Mouse (Mus musculus) limb, embryonic 10.5 days (tissue): ENCODE results near the gene Ppib. TPM values are rescaled to one million over a fixed set of nuclear protein-coding genes. Genes with fewer than 3 reads are reported as not detected.
A peak's percentile ranks its signal among the peaks of the same experiment; 100 is the strongest.

Experiments used
- DNase-seq: peaks from one replicate; pipeline ENCODE4 v3.0.0-alpha.2; 2017; ENCODE audit warnings: low spot score
- H3K27ac ChIP-seq: fragments of 300-500 bp; sonication (generic); 2 replicates; pipeline ENCODE4 v1.5.1; 2016; ENCODE audit warnings: mild to moderate bottlenecking
- H3K27me3 ChIP-seq: fragments of 300-500 bp; sonication (generic); 2 replicates; pipeline ENCODE4 v1.6.1; 2016; ENCODE audit warnings: low read depth, mild to moderate bottlenecking; ENCODE audit not compliant: poor library complexity, severe bottlenecking
- H3K36me3 ChIP-seq: fragments of 300-500 bp; sonication (generic); 2 replicates; pipeline ENCODE4 v1.6.1; 2016; ENCODE audit warnings: mild to moderate bottlenecking, moderate library complexity
- H3K4me1 ChIP-seq: fragments of 300-500 bp; sonication (generic); 2 replicates; pipeline ENCODE4 v1.6.1; 2016
- H3K4me3 ChIP-seq: fragments of 300-500 bp; sonication (generic); 2 replicates; pipeline ENCODE4 v1.5.1; 2016; ENCODE audit warnings: mild to moderate bottlenecking, moderate library complexity
- H3K9me3 ChIP-seq: fragments of 300-500 bp; sonication (generic); replicated peaks from 2 replicates; pipeline ENCODE4 v1.6.1; 2016; ENCODE audit warnings: mild to moderate bottlenecking
- WGBS: fragments of 180-500 bp; shearing (Covaris S2); methylation state at CpG from one replicate; pipeline ENCODE4 v1.1.7; 2016; 5-methylcytosine and 5-hydroxymethylcytosine counted together
- polyA plus RNA-seq: library from polyadenylated mRNA; unstranded; fragments of >200 nt; fragmentation: Nextera tagmentation; extraction: Ambion mirVana; gene quantifications from 2 replicates; pipeline ENCODE4 v1.2.1, GENCODE M21; 2016

Gene Ppib
- 501 and 523 TPM in 2 replicates for polyA plus RNA-seq

DNA sequence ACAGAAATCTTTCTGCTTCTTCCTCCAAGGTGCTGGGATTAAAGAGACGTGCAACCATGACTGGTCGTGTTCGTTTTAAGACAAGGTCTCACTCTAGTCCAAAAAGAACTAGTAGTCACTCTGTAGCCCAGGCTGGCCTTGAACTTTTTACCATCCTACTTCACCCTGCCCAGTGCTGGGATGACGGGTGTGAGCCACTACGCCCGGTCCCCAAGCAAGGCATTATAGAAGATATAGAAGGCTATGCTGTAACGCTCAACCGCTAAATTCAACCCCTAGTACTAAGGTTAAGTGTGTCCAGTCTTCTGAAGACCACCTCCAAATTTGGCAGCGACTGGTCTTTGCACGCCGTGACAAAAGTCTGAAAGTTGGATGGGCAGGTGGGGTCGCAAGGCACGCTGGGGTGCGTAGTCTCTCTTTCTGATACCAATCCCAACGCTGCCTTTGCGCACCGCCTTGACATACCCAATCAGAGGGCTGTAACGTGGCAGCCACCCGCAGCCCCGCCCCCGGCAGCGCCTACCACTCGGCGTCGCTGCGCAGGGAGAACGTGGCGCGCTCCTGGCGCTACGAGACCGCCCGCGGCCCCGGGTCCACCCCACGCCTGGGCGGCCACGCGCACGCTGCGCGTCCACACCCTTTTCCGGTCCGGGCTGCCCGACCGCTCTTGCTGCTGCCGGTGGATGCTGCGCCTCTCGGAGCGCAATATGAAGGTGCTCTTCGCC lies at the start of gene Ppib:
Gene Ppib (plus strand): TSS at position 640 of the 725 bp plus-strand sequence.
- Histone ChIP-seq H3K4me3 (peak within 1 kb of the TSS; percentile 89), H3K27me3 (no peaks in the 10 kb centered on the region), H3K36me3 (peaks cover 32% of the 10 kb centered on the region), H3K4me1 (peaks cover 22% of the 10 kb centered on the region), H3K27ac (peak within 1 kb of the TSS; percentile 95), H3K9me3 (no peaks in the 10 kb centered on the region)
- WGBS: 2% methylated on average over 51 of the region's 51 CpGs
- peak; percentile 99 for DNase-seq

DNA sequence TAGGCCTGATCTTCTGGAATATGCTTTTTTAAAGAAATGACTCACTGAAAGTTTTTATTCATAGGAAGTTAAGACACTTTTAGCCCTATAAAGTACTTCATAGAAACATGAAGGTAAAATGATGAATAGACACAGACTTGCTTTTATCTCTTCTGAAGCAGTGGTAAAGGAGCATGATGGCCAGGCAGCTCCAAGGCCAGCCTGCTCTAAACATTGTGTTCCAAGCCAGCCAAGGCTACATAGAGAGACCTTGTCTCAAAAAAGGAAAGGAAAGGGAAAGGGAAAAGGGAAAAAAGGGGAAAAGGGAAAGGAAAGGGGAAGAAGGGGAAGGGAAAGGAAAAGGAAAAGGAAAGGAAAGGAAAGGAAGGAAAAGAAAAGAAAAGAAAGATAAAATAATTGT lies 39.4 kb upstream of the Ppib start:
- H3K27ac ChIP-seq: no peak overlapping the region
- H3K9me3 ChIP-seq: no peaks in the 10 kb centered on the region

DNA sequence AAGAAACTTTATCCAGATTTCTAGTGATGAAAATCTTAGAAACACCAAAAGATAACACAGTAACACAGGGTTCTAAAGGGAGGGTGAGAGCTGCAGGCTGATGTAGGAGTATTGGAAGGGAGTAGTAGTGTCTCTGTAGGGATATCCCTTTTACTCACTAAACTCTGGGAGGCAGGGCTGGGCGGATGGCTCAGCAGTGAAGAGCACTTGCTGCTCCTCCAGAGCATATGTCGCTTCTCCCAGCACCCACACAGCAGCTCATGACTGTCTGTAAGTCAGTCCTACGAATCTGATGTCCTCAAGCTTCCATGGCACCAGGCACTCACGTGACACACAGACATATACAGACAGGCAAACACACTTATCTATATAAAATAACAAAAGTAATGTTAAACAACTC lies 21.9 kb upstream of the Ppib start:
- H3K36me3 ChIP-seq: peaks cover 51% of the 10 kb centered on the region
- 93% methylated on average over 4 of the region's 4 CpGs for WGBS

More for the DNA sequence above, 39.4 kb upstream of the Ppib start:
- Histone ChIP-seq H3K4me1 (no peaks in the 10 kb centered on the region), H3K36me3 (peaks cover 32% of the 10 kb centered on the region), H3K27me3 (no peaks in the 10 kb centered on the region), H3K4me3 (no peak overlapping the region)
- no peak for DNase-seq

DNA sequence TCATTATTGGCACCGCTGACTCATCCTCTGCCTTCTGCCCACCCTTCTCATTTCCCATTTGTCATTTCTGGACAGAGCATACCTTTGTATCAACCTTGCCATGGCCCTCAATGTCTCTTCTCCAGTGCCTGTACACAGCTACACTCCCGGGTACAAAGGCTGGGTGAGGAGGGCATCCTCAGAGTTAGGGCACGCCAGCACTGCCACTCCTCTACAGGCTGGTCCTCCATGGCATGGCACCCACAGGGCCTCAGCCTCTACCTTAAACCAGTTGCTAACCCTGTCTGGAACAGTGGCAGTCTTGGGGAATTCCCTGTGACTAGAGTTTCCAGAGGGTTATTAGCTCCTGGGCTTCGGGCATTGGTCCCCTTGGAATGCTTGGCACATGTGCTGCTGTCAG lies 21.4 kb upstream of the Ppib start:
- Histone ChIP-seq H3K4me1 (no peaks in the 10 kb centered on the region), H3K9me3 (no peaks in the 10 kb centered on the region), H3K36me3 (peaks cover 49% of the 10 kb centered on the region), H3K27me3 (no peaks in the 10 kb centered on the region), H3K4me3 (no peak overlapping the region), H3K27ac (no peak overlapping the region)
- DNase-seq: no peak
- WGBS: 94% methylated on average over 4 of the region's 4 CpGs

More for the DNA sequence above, 21.9 kb upstream of the Ppib start:
- H3K4me1 ChIP-seq: no peaks in the 10 kb centered on the region
- no peak overlapping the region for H3K27ac ChIP-seq
- H3K27me3 ChIP-seq: no peaks in the 10 kb centered on the region
- H3K4me3 ChIP-seq: no peak overlapping the region
- DNase-seq: no peak
- no peaks in the 10 kb centered on the region for H3K9me3 ChIP-seq

DNA sequence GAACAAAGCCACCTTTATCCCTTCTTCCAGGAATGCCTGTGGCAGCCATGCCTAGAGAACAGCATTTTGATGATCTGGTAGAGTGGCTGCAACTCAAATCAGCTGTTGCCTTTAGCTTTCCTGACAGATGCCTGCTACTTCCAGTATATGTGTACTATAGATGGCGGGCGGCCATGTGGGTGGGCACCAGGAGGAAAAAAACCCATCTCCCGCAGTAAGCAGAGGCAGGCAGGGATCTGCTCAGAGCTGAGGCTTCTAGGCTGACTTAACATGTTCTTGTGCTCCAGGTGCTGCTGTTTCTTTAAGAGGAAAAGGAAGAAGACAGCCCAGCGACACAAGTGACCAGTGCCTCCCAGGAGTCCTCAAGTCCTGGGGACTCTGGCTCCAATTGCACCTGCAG lies 20.7 kb upstream of the Ppib start:
- Histone ChIP-seq H3K4me3 (no peak overlapping the region), H3K36me3 (peaks cover 49% of the 10 kb centered on the region), H3K4me1 (no peaks in the 10 kb centered on the region), H3K9me3 (no peaks in the 10 kb centered on the region), H3K27me3 (no peaks in the 10 kb centered on the region), H3K27ac (no peak overlapping the region)
- no peak for DNase-seq
- 89% methylated on average over 4 of the region's 4 CpGs for WGBS

DNA sequence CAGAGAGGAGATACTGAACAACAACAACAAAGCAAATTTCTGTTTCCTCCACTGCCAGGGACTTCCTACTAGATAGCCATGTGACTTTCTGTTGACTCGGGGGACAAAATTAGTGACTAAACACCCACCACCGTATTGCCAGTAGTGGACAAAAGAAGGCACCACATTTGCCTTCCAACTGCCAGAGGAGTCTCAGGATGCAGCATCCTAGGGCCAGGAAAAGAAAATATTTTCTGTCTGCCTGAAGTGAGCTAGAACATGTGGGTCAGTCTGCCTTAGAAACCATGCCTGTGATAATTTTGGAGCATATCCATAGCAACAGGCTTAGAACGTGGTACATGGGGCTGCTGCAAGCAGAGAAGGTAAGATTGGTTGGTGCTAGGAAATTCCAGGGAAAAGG lies 19.2 kb upstream of the Ppib start:
- no peaks in the 10 kb centered on the region for H3K27me3 ChIP-seq
- H3K4me1 ChIP-seq: no peaks in the 10 kb centered on the region
- H3K36me3 ChIP-seq: peaks cover 45% of the 10 kb centered on the region
- H3K4me3 ChIP-seq: no peak overlapping the region
- DNase-seq: no peak
- H3K27ac ChIP-seq: no peak overlapping the region
- 90% methylated on average over 3 of the region's 3 CpGs for WGBS
- no peaks in the 10 kb centered on the region for H3K9me3 ChIP-seq

DNA sequence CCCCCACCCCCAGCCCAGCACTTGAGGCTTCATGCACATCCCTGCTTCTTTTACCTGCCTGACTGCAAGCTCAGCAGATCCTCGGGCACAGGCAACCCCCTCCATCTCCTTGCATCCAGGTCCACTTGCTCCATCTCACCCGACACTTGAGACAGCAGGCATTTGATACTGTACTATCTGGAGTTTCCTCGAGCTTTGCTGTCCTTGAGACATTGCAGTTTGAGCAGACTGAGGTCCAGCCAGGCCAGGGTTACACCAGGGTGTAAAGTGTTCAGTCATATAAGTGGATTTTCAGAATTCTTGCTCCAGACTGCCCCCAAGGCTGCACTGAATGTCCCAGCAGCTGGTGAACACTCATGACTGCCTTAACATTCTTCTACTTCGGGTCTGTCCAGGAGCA lies 17.7 kb upstream of the Ppib start:
- Histone ChIP-seq H3K9me3 (no peaks in the 10 kb centered on the region), H3K4me3 (no peak overlapping the region), H3K27me3 (no peaks in the 10 kb centered on the region), H3K27ac (no peak overlapping the region), H3K4me1 (no peaks in the 10 kb centered on the region), H3K36me3 (peaks cover 37% of the 10 kb centered on the region)
- no peak for DNase-seq
- 87% methylated on average over 4 of the region's 4 CpGs for WGBS

DNA sequence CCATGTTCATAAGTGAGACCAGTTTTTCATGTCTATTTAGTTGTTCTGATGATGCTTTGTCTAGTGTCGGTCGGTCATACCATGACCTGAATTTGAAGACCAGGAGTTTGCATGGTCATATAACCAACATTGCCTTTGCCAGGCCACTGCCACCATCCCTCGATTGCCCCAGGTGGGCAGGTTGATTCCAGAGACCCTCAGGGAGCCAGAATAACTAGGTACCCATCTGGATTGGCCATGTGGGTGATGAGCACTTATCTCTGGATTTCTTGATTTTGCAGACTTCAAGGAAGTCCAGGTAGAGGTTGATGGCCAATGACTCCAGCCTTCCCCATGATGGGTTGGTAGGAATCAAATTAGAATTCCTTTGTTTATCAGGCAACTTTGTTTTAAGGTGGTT lies 16.8 kb upstream of the Ppib start:
- Histone ChIP-seq H3K27me3 (no peaks in the 10 kb centered on the region), H3K9me3 (no peaks in the 10 kb centered on the region), H3K4me1 (no peaks in the 10 kb centered on the region), H3K4me3 (no peak overlapping the region), H3K27ac (no peak overlapping the region), H3K36me3 (peaks cover 32% of the 10 kb centered on the region)
- no peak for DNase-seq
- 94% methylated on average over 3 of the region's 3 CpGs for WGBS

DNA sequence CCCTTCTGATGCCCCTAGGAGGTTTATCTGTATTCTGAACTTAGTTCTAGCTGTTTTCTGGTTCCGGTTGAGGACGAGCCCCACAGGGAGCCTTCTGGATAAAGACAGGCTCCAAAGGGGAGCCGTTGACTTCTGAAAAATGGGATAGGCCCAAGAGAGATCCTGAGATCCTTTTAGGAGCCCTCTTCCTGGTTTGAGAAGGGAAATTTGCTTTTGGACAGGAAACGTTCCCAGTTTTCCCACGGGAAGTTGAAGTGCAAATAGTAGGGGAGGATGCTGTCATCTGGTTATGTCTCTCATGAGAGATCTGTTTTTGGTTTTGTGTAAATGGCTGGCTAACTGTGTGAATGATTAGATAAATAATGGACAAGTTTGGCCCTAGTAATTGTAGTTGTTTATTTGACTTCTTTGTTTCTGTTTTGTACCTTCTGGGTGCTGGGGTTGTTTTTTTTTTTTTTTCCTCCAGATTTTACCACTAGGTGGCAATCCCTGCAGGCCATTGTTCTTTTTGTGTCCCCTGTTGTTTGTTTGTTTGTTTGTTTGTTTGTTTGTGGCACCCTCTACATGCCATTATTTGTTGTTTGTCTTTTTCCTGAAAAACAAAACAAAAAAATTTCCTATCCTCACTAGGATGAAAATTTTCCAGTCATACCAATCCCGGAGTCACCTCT lies 10.0 kb upstream of the Ppib start:
- Histone ChIP-seq H3K4me3 (no peak overlapping the region), H3K9me3 (no peaks in the 10 kb centered on the region), H3K27me3 (no peaks in the 10 kb centered on the region), H3K27ac (no peak overlapping the region), H3K36me3 (no peaks in the 10 kb centered on the region), H3K4me1 (no peaks in the 10 kb centered on the region)
- no peak for DNase-seq
- WGBS: 84% methylated on average over 6 of the region's 6 CpGs

DNA sequence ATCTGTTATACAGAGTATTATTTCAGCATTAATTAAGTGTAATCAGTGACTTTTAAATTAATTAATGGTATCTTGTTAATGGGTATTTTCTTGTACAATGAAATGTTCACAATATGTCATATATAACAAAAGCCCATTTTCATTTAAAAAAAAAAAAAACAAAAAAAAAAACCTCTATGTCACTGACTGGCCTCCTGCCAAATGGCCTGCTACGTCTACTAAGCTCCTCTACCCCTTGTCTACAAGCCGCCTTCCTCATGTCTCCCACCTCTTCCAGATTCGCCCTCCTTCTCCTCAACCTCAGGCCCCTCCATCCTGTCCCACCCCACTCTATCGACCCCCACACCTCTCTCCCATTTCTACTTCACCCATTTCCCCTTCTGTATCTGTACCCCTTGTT lies 8.5 kb upstream of the Ppib start:
- Histone ChIP-seq H3K9me3 (no peaks in the 10 kb centered on the region), H3K27ac (no peak overlapping the region), H3K4me3 (no peak overlapping the region), H3K27me3 (no peaks in the 10 kb centered on the region), H3K4me1 (no peaks in the 10 kb centered on the region), H3K36me3 (no peaks in the 10 kb centered on the region)
- 87% methylated on average over 4 of the region's 4 CpGs for WGBS
- DNase-seq: no peak

DNA sequence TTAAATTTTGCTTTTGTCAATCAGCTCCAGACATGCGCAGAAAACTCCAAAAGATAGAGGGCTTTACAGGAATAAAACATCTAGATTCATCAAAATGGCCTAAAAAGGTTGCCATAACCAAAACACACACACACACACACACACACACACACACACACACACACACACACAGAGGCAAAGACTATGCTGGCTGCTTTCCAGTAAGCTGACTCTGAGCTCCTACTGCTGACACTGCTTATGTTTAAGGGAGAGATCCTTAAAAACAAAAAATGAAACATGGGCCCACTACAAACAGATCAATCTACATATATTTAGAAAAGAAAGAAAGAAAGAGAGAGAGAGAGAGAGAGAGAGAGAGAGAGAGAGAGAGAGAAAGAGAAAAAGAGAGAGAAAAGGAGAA lies 7.3 kb upstream of the Ppib start:
- Histone ChIP-seq H3K4me1 (no peaks in the 10 kb centered on the region), H3K27ac (no peak overlapping the region), H3K9me3 (no peaks in the 10 kb centered on the region), H3K4me3 (no peak overlapping the region), H3K27me3 (no peaks in the 10 kb centered on the region), H3K36me3 (no peaks in the 10 kb centered on the region)
- DNase-seq: no peak
- 90% methylated on average over 1 of the region's 1 CpGs for WGBS

DNA sequence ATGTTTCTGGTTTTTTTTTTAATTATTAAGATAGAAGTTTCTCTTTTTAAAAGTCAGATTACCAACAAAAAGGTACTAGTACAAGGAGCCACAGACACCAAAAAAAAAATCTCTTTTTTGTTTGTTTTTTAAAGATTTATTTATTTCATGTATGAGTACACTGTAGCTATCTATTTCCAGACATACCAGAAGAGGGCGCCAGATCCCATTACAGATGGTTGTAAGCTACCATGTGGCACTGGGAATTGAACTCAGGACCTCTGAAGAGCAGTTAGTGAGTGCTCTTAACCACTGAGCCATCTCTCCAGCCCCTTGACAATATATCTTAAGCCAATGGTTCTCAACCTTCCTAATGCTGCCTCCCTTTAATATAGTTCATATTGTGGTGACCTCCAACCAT lies 6.4 kb upstream of the Ppib start:
- Histone ChIP-seq H3K27ac (no peak overlapping the region), H3K27me3 (no peaks in the 10 kb centered on the region), H3K36me3 (no peaks in the 10 kb centered on the region), H3K4me1 (peaks cover 2% of the 10 kb centered on the region; the same call in 1 of the 2 replicates), H3K9me3 (no peaks in the 10 kb centered on the region), H3K4me3 (no peak overlapping the region)
- WGBS: 28% methylated on average over 1 of the region's 1 CpGs
- no peak for DNase-seq

DNA sequence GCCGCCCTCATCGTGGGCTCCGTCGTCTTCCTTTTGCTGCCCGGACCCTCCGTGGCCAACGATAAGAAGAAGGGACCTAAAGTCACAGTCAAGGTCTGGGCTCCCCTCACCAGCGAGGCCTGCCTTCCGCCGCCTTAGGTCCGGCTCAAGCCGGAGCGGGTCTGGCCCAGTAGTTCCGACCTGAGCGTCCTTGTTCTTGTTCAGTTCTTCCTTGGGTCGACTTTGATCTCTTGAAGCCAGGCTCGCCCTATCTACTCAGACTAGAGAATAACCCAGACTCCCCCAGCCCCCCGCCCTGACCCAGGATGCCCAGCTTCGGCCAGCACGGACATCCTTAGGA lies 256 bp downstream of the Ppib start:
- under 1% methylated on average over 20 of the region's 20 CpGs for WGBS
- Histone ChIP-seq H3K27ac (peak overlapping the region; percentile 95), H3K36me3 (peaks cover 36% of the 10 kb centered on the region), H3K4me3 (peak overlapping the region; percentile 89), H3K4me1 (peaks cover 22% of the 10 kb centered on the region), H3K9me3 (no peaks in the 10 kb centered on the region), H3K27me3 (no peaks in the 10 kb centered on the region)
- DNase-seq: no peak
